Mouse (Mus musculus) urinary bladder, adult 18-20 months (tissue): Measurements from ENCODE around the gene Mbd6.
A peak's percentile ranks its signal among the peaks of the same experiment; 100 is the strongest.
"Not testable (repeated sequence)": the region's sequence is repeated elsewhere in the genome, so short reads cannot be mapped to it uniquely, and the experiment has no call there.

Source experiments
- DNase-seq, 2 experiments: peaks; one replicate each; pipeline ENCODE4 v3.0.0; 2022; ENCODE audit warnings: low spot score in 2 of 2, mixed read lengths in 2 of 2

The Mbd6 gene

DNA sequence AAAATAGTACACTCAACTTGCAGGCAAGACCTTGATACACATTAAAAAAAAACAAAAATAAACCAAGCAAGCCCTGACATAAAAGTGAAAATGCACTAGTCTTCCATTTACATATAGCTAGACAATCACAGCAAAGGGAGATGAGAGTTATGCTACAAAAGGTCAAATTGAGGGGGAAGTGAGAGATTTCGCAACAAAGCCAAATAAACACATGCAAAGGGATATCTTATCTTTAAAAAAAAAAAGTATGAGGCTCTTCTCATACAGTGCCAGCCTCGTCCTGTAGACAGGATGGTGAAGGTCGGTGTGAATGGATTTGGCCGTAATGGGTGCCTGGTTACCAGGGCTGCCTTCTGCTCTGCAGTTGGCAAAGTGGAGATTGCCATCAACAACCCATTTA is 24.0 kb upstream of the Mbd6 start:
- DNase-seq: no peak

DNA sequence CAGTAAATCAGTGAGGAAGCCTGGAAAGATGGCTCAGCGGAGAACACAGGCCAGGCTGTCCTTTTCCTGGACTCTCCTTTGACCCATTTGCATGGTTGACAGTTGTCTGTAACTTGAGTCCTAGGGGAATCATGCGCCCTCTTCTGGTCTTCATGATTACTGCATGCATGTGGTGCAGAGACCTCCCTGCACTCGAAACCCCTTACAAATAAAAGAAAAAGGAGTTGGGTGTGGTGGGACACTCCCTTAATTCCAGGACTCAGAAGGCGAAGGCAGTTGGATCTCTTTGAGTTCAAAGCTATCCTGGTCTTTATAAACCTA is 23.5 kb upstream of the Mbd6 start:
- peak in 1 of 2 experiments; percentile 58 for DNase-seq

GRCm38 (mm10) chr10:127311476-127312355 is 22.9 kb upstream of the Mbd6 start, which contains the start of gene Mars:
TSS of gene Mars (minus strand) at chr10:127311786.
- DNase-seq: peak; percentile 87 to 93

DNA sequence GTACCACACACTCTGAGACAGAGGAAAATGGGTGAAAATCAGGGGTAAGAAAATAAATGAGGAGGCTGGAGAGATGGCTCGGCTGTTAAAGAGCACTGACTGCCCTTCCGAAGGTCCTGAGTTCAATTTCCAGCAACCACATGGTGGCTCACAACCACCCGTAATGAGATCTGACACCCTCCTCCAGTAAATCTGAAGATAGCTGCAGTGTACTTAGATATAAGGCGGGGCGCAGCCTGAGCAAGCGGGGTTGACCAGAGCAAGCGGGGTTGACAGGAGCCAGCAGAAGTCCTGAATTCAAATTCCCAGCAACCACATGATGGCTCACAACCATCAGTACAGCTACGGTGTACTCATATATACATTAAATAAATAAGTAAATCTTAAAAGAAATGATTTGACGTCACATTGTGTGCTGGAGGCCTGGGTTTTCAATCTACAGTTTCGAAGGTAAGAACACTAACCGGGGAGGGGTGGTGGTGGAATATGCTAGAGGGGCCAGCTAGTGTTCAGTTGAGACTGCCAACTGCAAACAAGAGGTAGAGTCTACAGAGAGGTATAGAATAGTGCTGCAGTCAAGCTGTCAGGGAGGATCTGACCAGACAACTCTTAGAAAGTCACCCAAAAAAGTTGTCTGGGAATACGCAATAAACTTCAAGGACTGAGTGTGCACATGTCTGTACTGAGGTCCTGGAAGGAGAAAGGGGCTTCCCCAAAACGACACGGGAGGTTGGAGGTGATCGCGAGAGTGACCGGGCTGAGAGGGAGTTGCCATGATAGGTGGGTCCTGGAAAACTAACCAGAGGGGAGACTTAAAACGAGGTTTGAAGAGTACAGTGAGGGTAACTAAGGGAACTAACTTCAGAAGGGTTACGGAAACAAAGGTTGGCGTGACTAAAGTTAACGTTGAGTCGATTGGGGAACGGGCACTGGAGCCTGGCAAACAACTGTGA is 22.0 kb upstream of the Mbd6 start:
- no peak for DNase-seq

DNA sequence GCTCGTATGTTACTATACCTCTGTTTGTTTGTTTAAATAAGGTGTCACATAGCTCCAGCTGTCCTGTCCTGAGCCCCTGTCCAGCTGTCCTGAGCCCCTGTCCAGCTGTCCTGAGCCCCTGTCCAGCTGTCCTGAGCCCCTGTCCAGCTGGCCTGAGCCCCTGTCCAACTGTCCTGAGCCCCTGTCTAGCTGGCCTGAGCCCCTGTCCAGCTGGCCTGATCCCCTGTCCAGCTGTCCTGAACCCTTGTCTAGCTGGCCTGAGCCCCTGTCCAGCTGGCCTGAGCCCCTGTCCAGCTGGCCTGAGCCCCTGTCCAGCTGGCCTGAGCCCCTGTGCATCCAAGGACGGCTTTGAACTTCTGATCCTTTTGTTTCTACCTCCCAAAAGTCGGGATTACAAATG is 20.3 kb upstream of the Mbd6 start:
- not testable (repeated sequence) for DNase-seq

GRCm38 (mm10) chr10:127303136-127303535 is 14.3 kb upstream of the Mbd6 start:
- no peak for DNase-seq

- DNase-seq: no peak
Observed at GRCm38 (mm10) chr10:127300361-127300760, 11.5 kb upstream of the Mbd6 start.

GRCm38 (mm10) chr10:127297015-127297871 is 8.4 kb upstream of the Mbd6 start:
- DNase-seq: no peak

GRCm38 (mm10) chr10:127295986-127296794 is 7.4 kb upstream of the Mbd6 start:
- DNase-seq: no peak

DNA sequence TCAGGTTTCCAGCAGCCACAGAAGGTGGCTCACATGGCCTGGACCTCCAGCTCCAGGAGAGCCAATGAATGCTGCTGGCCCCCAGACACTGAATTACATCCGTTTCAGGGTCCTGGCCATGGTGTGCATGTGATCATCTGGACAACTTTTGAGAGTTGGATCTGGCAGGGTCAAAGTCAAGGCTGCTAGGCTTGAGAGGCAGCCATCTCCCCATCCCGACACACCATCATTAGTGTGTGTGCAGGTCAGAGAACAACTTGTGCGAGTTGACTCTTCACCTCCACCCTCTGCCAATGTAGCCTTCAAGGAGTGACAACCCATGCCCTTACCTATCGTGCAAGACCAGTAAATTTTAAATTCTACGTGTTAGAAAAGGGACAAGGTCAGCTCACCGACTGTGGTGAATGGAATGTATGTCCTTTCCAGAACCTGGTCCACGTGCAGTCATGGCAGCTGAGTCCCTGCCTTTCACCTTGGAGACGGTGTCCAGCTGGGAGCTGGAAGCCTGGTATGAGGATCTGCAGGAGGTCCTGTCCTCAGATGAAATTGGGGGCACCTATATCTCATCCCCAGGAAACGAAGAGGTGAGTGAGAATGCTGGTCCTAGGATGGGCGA is 6.2 kb upstream of the Mbd6 start:
- DNase-seq: no peak

DNA sequence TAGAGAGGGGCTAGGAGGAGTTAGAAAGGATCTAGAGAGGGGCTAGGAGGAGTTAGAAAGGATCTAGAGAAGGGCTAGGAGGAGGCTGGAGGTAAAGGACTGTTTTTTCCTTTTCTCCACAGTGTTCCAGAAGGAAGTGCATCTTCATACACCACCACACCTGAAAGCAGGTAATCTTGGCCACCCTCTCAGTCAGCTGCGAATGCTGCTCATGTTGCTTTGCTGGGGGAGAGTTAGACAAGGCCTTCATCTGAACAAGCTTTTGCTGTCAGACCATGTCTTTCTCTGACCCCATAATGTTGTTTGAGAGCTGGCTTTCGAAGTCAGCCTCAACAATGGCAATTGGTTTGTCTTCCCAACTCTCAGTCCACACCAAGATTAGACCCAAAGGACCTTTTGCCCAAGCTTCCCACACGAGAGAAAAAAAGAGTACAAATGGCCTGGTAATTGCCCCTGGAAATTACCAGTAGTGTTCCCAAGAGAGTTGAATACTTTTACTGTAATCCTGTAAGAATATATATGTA is 4.8 kb upstream of the Mbd6 start:
- no peak for DNase-seq

GRCm38 (mm10) chr10:127292987-127293538 is 4.2 kb upstream of the Mbd6 start:
- DNase-seq: no peak

DNA sequence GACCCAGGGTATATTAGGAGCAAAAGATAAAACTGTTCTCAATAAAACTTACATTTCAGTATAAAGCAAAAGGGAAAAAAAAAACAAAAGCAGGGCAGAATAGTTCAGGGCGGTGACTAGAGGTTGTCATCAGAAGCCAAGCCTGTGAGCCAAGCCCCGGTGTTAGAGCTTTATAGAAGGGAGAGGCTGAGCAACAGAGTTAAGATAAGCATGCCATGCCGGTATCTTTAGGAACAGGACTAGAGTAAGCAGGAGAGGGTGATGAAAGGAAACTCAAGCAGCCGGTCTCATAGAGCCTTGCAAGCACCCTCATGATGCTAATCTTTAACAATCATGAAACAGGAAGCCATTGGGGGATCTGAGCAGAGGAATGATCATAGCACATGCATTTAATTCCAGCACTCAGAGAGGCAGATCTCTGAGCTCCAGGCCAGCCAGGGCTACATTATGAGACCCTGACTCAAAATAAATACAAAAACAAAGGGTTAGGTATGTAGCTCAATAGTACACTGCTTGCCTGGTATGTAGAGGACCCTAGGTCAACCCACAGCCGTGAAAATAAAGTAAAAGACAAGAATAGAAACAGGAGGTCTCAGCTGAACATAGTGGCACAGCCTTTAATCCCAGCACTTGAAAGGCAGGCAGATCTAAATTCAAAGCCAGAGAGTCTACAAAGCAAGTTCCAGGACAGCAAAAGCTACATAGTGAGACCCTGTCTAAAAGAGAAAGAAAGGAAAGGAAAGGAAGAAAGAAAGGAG is 3.2 kb upstream of the Mbd6 start:
- DNase-seq: no peak

- peak in 1 of 2 experiments; percentile 74 for DNase-seq
Observed at GRCm38 (mm10) chr10:127290930-127291880, 2.4 kb upstream of the Mbd6 start.

DNA sequence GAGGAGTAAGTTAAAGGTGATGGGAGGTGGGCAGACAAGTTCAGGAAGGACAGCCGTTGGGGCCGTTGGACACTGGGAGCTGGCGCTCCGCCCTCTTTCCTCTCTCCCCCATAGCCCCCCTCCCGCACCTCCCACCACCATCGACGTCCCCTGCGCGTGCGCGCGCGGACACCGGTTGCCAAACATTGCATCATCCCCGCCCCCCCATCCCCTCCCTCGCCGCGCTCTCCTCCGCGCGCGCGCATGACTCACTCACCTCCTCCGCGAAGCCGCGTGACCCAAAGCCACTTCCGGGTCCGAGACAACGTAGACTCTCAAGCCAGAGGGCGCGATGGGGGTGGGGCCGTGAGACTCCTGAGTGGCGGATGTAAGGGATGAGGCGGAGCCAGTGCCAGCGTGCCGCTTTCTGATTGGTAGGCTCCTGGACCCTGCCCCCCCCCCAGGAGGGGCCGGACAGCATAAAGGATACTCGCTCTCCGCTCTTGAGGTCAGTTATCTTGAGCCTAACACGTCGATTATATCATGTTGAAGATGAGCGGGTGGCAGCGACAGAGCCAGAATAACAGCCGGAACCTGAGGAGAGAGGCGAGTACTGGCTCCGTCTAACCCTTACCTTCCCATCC is 1.6 kb upstream of the Mbd6 start:
- DNase-seq: peak; percentile 98 to 100

GRCm38 (mm10) chr10:127289573-127290191 is 864 bp upstream of the Mbd6 start:
- peak; percentile 46 to 66 for DNase-seq

GRCm38 (mm10) chr10:127288328-127288799 is 454 bp downstream of the Mbd6 start:
- no peak for DNase-seq
